Mouse (Mus musculus) ES-E14 (cell line): ENCODE measurements around the gene Gm5431. TPM values are rescaled to one million over a fixed set of nuclear protein-coding genes. Genes with fewer than 3 reads are reported as not detected.
"Not testable (repeated sequence)": the region's sequence is repeated elsewhere in the genome, so short reads cannot be mapped to it uniquely, and the experiment has no call there.

Experiments
- DNase-seq: peaks from one replicate; pipeline ENCODE4 v3.0.0-alpha.2; 2013; ENCODE audit warnings: low read depth, low spot score
- H3K27ac ChIP-seq: 2 replicates; pipeline ENCODE4 v1.5.1; 2012; ENCODE audit warnings: low read depth, mild to moderate bottlenecking, low read length, moderate library complexity, mixed read lengths; ENCODE audit not compliant: poor library complexity, insufficient read depth, severe bottlenecking
- H3K36me3 ChIP-seq: 2 replicates; pipeline ENCODE4 v1.6.1; 2012; ENCODE audit warnings: mild to moderate bottlenecking, low read length, moderate library complexity, mixed read lengths; ENCODE audit not compliant: control insufficient read depth, poor library complexity, insufficient read depth, severe bottlenecking
- H3K4me1 ChIP-seq, 2 experiments: fragments of 150-350 bp in 1 of 2; sonication (generic) in 1 of 2; 2 replicates each; pipeline ENCODE4 v1.6.1; 2012; ENCODE audit warnings: low read length in 2 of 2, mild to moderate bottlenecking in 1 of 2, mixed read lengths in 1 of 2; ENCODE audit not compliant: control insufficient read depth in 2 of 2, insufficient read depth in 2 of 2, poor library complexity in 1 of 2
- H3K4me3 ChIP-seq, 2 experiments: fragments of 150-350 bp in 1 of 2; sonication (generic) in 1 of 2; 2 replicates each; pipeline ENCODE4 v1.5.1; 2012; ENCODE audit warnings: low read length in 2 of 2, low read depth in 1 of 2, mild to moderate bottlenecking in 1 of 2, mixed read lengths in 1 of 2; ENCODE audit not compliant: insufficient read depth in 1 of 2, poor library complexity in 1 of 2, severe bottlenecking in 1 of 2
- H3K9ac ChIP-seq: 2 replicates; pipeline ENCODE4 v1.6.1; 2012; ENCODE audit warnings: low read depth, mild to moderate bottlenecking, low read length, mixed read lengths; ENCODE audit not compliant: poor library complexity, insufficient read depth, severe bottlenecking
- H3K9me3 ChIP-seq: fragments of 150-350 bp; sonication (generic); 2 replicates; pipeline ENCODE4 v1.6.1; 2012; ENCODE audit warnings: low read depth, mild to moderate bottlenecking, low read length; ENCODE audit not compliant: control insufficient read depth, insufficient read depth
- CHD2 ChIP-seq: IDR thresholded peaks from 2 replicates; pipeline ENCODE4 v1.6.1; 2014; ENCODE audit warnings: mild to moderate bottlenecking, low read depth, low read length, inconsistent platforms
- HCFC1 ChIP-seq: IDR thresholded peaks from 2 replicates; pipeline ENCODE4 v1.6.1; 2012; ENCODE audit warnings: low read length, inconsistent platforms, borderline replicate concordance; ENCODE audit not compliant: insufficient read depth
- MAFK ChIP-seq: IDR thresholded peaks from 2 replicates; pipeline ENCODE4 v1.6.1; 2014; ENCODE audit warnings: mild to moderate bottlenecking, low read depth, low read length, inconsistent platforms; ENCODE audit not compliant: insufficient read depth
- ZC3H11A ChIP-seq: IDR thresholded peaks from 2 replicates; pipeline ENCODE4 v1.6.1; 2012; ENCODE audit warnings: low read depth, mild to moderate bottlenecking, inconsistent platforms, low read length, borderline replicate concordance
- ZNF384 ChIP-seq: IDR thresholded peaks from 2 replicates; pipeline ENCODE4 v1.6.1; 2012; ENCODE audit warnings: low read depth, low read length, inconsistent platforms
- in situ Hi-C, 2 experiments: fragments of 600-800 bp; cut with MboI; formaldehyde crosslinking; loops; one replicate each; pipeline ENCODE4 v1.15.1; 2025; ENCODE audit warnings: low sequenced_read_pairs in 2 of 2, inconsistent platforms in 1 of 2; ENCODE audit not compliant: unreplicated experiment in 2 of 2
- total RNA-seq: library from RNA; depleted of rRNA; stranded (reverse); fragments of 300-350 nt; gene quantifications from 2 replicates; pipeline ENCODE4 v1.2.3, GENCODE M21; 2012

Gm5431 gene
- total RNA-seq, 1 experiment: not detected

DNA sequence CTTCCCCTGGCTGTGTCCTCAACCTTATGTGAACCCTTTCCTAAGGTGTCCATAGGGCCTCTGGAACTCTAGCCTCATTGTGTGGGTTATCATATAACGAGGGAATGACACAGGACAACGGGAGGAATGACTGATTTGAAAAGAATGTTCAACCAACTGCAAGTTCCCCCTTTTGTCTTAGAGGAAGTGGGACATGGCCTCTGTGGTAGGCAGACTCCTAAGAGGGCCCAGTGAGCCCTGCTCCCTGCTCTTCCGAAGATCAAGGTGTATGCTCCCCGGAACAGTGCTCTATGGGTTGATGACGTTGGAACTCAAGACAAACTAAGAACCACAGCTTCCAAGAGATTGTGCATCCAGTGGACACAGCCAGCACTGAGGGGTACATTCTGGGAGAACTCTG, 21.8 kb upstream of the Gm5431 start:
- H3K9ac ChIP-seq, H3K27ac ChIP-seq, DNase-seq, H3K4me3 ChIP-seq, H3K4me1 ChIP-seq, in situ Hi-C loops, H3K36me3 ChIP-seq, H3K9me3 ChIP-seq: not testable (repeated sequence)

DNA sequence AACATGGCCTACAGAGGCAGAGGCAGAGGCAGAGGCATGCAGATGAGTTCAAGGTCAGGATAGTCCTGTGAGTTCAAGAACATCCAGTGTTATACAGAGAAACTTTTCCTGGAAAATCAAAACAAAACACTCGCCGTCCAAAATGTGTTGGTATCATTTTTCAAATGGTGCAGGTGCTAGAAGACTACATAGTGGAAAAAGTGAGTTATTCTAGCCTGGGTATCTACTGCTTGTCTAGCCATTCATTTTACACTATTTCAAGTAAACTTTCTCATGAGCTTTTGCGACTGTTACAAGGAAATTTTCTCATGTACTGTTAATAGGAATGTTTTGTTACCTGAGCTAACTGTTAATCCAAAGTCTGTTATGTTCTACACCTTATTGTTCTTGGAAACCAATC, 16.4 kb upstream of the Gm5431 start:
- in situ Hi-C loops: no loop called here
- H3K4me3 ChIP-seq: no peak overlapping the region
- TF ChIP-seq ZC3H11A: no peak
- no peak for TF ChIP-seq MAFK
- TF ChIP-seq CHD2: no peak
- no peak for TF ChIP-seq HCFC1
- TF ChIP-seq ZNF384: no peak

DNA sequence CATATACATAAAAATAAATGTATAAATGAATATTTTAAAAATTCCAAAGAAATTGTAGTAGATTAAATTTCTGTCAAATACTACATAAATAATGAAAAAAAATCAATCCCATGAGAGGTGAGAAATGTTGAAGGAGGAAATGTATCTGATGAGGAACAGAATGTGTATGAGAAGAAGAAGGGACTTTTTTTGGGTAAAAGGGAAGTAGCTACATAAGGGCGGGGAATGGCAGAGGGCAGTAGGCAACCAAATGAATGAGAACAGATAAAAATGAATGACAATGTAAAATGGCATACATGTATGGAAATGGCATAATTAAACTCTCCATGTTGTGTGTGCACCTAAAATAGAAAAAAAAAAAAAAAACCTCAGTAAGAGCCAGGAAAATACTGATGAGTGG, 11.6 kb upstream of the Gm5431 start:
- TF ChIP-seq CHD2 (no peak), HCFC1 (no peak), ZC3H11A (no peak), MAFK (no peak), ZNF384 (no peak)
- no peak overlapping the region for H3K4me3 ChIP-seq
- no peaks in the 10 kb centered on the region for H3K9me3 ChIP-seq
- no peaks in the 10 kb centered on the region for H3K4me1 ChIP-seq
- no peak overlapping the region for H3K9ac ChIP-seq
- in situ Hi-C loops: no loop called here
- no peak for DNase-seq
- H3K36me3 ChIP-seq: no peaks in the 10 kb centered on the region
- no peak overlapping the region for H3K27ac ChIP-seq

More for the DNA sequence above, 16.4 kb upstream of the Gm5431 start:
- Histone ChIP-seq H3K4me1 (no peaks in the 10 kb centered on the region), H3K9ac (no peak overlapping the region), H3K36me3 (no peaks in the 10 kb centered on the region), H3K27ac (no peak overlapping the region), H3K9me3 (no peaks in the 10 kb centered on the region)
- no peak for DNase-seq

DNA sequence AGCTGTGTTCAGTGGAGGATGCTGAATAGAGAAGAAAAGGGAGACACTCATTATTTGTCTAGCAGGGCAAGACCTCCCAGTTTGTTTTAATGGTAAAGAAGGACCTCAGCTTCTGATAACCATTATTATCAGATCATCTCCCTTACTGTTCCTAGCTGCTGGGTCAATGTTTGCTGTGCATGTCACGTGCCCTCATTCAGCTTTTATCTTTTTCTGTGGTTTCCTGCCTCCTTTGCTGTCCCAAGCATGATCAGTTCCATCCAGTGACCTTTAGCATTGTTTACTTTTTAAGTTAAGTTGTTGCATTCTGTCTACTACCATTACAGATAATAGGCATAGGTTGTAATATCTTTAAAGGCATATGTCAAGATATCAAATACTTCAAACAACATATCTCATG, 6.4 kb upstream of the Gm5431 start:
- Histone ChIP-seq H3K9ac (no peak overlapping the region), H3K4me1 (no peaks in the 10 kb centered on the region), H3K36me3 (no peaks in the 10 kb centered on the region), H3K27ac (no peak overlapping the region), H3K4me3 (no peak overlapping the region), H3K9me3 (no peaks in the 10 kb centered on the region)
- in situ Hi-C loops: no loop called here
- DNase-seq: no peak
- TF ChIP-seq MAFK (no peak), CHD2 (no peak), HCFC1 (no peak), ZC3H11A (no peak), ZNF384 (no peak)

DNA sequence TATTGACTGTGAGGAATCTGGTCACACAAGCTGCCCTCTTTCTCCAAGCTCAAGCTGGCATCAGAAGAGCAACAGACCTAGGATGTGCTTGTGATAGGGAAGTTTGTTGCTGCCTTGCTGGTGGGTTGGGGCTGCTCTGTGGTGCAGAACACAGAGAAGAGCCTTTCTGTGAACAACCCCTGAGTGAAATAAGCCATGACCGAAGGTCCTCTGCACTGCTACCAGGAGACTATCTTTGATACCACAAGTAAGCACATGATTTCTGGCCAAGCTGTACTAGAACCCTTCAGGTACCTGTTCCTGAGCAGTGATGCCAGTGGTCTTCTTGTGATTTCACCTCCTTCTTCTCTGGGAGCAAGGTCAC, 465 bp downstream of the Gm5431 start:
- H3K4me1 ChIP-seq, H3K9me3 ChIP-seq, H3K4me3 ChIP-seq, H3K9ac ChIP-seq, in situ Hi-C loops, H3K36me3 ChIP-seq, DNase-seq, H3K27ac ChIP-seq: not testable (repeated sequence)

DNA sequence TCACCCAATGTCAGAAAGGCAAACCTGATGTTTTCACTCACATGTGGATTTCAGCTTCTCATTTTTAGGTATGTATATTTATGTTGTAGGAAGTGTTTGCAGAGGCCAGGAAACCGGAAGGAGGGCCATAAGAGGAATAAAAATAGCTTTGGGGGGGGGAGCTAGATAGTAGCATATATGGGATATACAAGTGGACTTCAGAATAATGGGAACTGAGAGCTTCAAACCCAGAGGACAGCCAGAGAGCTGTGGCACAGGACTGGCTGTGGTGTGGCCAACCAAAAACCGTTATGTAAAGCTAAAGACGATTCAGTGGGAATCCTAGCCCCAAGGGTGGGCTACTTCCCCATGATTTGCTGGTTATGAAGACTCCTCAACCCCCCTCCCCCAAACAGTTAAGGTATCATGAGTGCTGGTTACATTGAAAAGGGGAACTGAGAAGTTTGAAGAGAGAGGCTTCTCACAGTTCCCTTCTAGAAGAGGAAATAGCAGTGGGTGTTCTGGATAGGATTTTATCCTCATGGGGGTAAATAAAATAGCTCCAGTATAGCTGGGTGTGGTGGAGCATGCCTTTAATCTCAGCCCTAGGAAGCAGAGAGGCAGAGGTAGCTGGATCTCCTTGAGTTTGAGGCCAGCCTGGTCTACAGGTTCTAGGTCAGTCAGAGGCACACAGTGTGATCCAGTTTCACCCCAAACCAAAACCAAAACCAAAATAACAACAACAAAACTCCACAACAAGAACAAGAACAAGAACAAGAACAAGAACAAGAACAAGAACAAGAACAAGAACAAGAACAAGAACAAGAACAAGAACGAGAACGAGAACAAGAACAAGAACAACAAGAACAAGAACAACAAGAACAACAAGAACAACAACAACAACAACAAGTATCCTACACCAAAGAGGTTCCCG, 1.1 kb downstream of the Gm5431 start:
- H3K4me3 ChIP-seq, H3K27ac ChIP-seq, H3K36me3 ChIP-seq, H3K9ac ChIP-seq, H3K9me3 ChIP-seq, DNase-seq, in situ Hi-C loops, H3K4me1 ChIP-seq: not testable (repeated sequence)
